Mouse (Mus musculus): ENCODE data around the gene Nxph4. TPM values are rescaled to one million over a fixed set of nuclear protein-coding genes. Genes with fewer than 3 reads are reported as not detected.
A peak's percentile ranks its signal among the peaks of the same experiment; 100 is the strongest.

The Nxph4 gene
- polyA plus RNA-seq, 1 experiment from 2014 or later: 60.0 TPM

- no peak overlapping the region for H3K4me2 ChIP-seq
- no peak overlapping the region for H3K4me3 ChIP-seq (replicated peaks)
- no peak overlapping the region for H3K9ac ChIP-seq
- H3K36me3 ChIP-seq (replicated peaks): peaks cover 44% of the 10 kb centered on the region
- H3K4me1 ChIP-seq: peaks cover 49% of the 10 kb centered on the region
- 0 out of 2 replicates have a peak overlapping the region, but pooled peaks have one; percentile 42 for H3K27ac ChIP-seq
- WGBS: 30% methylated on average over 7 of the region's 7 CpGs
- H3K9me3 ChIP-seq: no peaks in the 10 kb centered on the region
- H3K27me3 ChIP-seq: peaks cover 46% of the 10 kb centered on the region
- ATAC-seq (ENCODE audit: low FRiP score): peak; percentile 55
These were observed 3.7 kb upstream of the Nxph4 start for GRCm38 (mm10) chr10:127537854-127538583.

GRCm38 (mm10) chr10:127536586-127537314, 2.4 kb upstream of the Nxph4 start:
- Histone ChIP-seq H3K4me3 (replicated peaks) (0 out of 2 replicates have a peak overlapping the region, but pooled peaks have one; percentile 4), H3K27ac (peak overlapping the region; percentile 70; the same call in 1 of the 2 replicates), H3K4me1 (peaks cover 56% of the 10 kb centered on the region), H3K9me3 (no peaks in the 10 kb centered on the region), H3K9ac (0 out of 2 replicates have a peak overlapping the region, but pooled peaks have one; percentile 12), H3K36me3 (replicated peaks) (peaks cover 32% of the 10 kb centered on the region), H3K4me2 (no peak overlapping the region; the same call in 1 of the 2 replicates), H3K27me3 (peaks cover 58% of the 10 kb centered on the region)
- peak; percentile 58 for ATAC-seq (ENCODE audit: low FRiP score)
- 12% methylated on average over 8 of the region's 8 CpGs for WGBS

GRCm38 (mm10) chr10:127534929-127535384, 598 bp upstream of the Nxph4 start:
- Histone ChIP-seq H3K9ac (peak overlapping the region; percentile 54), H3K27ac (peak overlapping the region; percentile 70), H3K4me3 (replicated peaks) (peak overlapping the region; percentile 46), H3K4me1 (peaks cover 74% of the 10 kb centered on the region), H3K9me3 (no peaks in the 10 kb centered on the region), H3K36me3 (replicated peaks) (peaks cover 15% of the 10 kb centered on the region), H3K27me3 (peaks cover 76% of the 10 kb centered on the region), H3K4me2 (peak overlapping the region; percentile 66)
- WGBS: under 1% methylated on average over 29 of the region's 30 CpGs
- ATAC-seq (ENCODE audit: low FRiP score): no peak

- Histone ChIP-seq H3K4me2 (peak overlapping the region; percentile 66), H3K27ac (peak overlapping the region; percentile 70), H3K4me1 (peaks cover 96% of the 10 kb centered on the region), H3K36me3 (replicated peaks) (no peaks in the 10 kb centered on the region), H3K9me3 (no peaks in the 10 kb centered on the region), H3K27me3 (peaks cover 100% of the 10 kb centered on the region), H3K9ac (no peak overlapping the region), H3K4me3 (replicated peaks) (peak overlapping the region; percentile 46)
- 1% methylated on average over 4 of the region's 4 CpGs for WGBS
- ATAC-seq (ENCODE audit: low FRiP score): peak; percentile 15; the same call in 1 of the 2 replicates
These were observed 2.8 kb downstream of the Nxph4 start for GRCm38 (mm10) chr10:127531548-127531947.

- Histone ChIP-seq H3K4me1 (peaks cover 96% of the 10 kb centered on the region), H3K9me3 (no peaks in the 10 kb centered on the region), H3K27ac (peak overlapping the region; percentile 70), H3K4me2 (peak overlapping the region; percentile 66), H3K4me3 (replicated peaks) (peak overlapping the region; percentile 46), H3K27me3 (peaks cover 100% of the 10 kb centered on the region), H3K36me3 (replicated peaks) (no peaks in the 10 kb centered on the region), H3K9ac (peak overlapping the region; percentile 33; the same call in 1 of the 2 replicates)
- ATAC-seq (ENCODE audit: low FRiP score): peak; percentile 19; the same call in 1 of the 2 replicates
- under 1% methylated on average over 21 of the region's 25 CpGs for WGBS
These were observed 3.4 kb downstream of the Nxph4 start for GRCm38 (mm10) chr10:127530945-127531344.

- ATAC-seq (ENCODE audit: low FRiP score): peak; percentile 16; the same call in 1 of the 2 replicates
- Histone ChIP-seq H3K9me3 (no peaks in the 10 kb centered on the region), H3K4me1 (peaks cover 83% of the 10 kb centered on the region), H3K4me3 (replicated peaks) (peak overlapping the region; percentile 27; the same call in 1 of the 2 replicates), H3K4me2 (peak overlapping the region; percentile 66), H3K36me3 (replicated peaks) (no peaks in the 10 kb centered on the region), H3K27me3 (peaks cover 97% of the 10 kb centered on the region), H3K9ac (peak overlapping the region; percentile 30), H3K27ac (peak overlapping the region; percentile 76)
- WGBS: 3% methylated on average over 17 of the region's 17 CpGs
These were observed 6.9 kb downstream of the Nxph4 start for GRCm38 (mm10) chr10:127527481-127527880.

GRCm38 (mm10) chr10:127526681-127527080, 7.7 kb downstream of the Nxph4 start:
- H3K27me3 ChIP-seq: peaks cover 89% of the 10 kb centered on the region
- peak overlapping the region; percentile 27 for H3K4me3 ChIP-seq (replicated peaks)
- peaks cover 80% of the 10 kb centered on the region for H3K4me1 ChIP-seq
- no peaks in the 10 kb centered on the region for H3K9me3 ChIP-seq
- peak overlapping the region; percentile 33; the same call in 1 of the 2 replicates for H3K9ac ChIP-seq
- under 1% methylated on average over 26 of the region's 26 CpGs for WGBS
- peak overlapping the region; percentile 66 for H3K4me2 ChIP-seq
- H3K27ac ChIP-seq: peak overlapping the region; percentile 76
- no peaks in the 10 kb centered on the region for H3K36me3 ChIP-seq (replicated peaks)
- no peak for ATAC-seq (ENCODE audit: low FRiP score)

- Histone ChIP-seq H3K4me2 (peak overlapping the region; percentile 66), H3K4me1 (peaks cover 80% of the 10 kb centered on the region), H3K36me3 (replicated peaks) (no peaks in the 10 kb centered on the region), H3K4me3 (replicated peaks) (peak overlapping the region; percentile 27), H3K9me3 (no peaks in the 10 kb centered on the region), H3K9ac (0 out of 2 replicates have a peak overlapping the region, but pooled peaks have one; percentile 33), H3K27ac (peak overlapping the region; percentile 76), H3K27me3 (peaks cover 83% of the 10 kb centered on the region)
- WGBS: 2% methylated on average over 26 of the region's 26 CpGs
- ATAC-seq (ENCODE audit: low FRiP score): no peak
These were observed 8.3 kb downstream of the Nxph4 start for GRCm38 (mm10) chr10:127526048-127526447.

- peaks cover 12% of the 10 kb centered on the region for H3K36me3 ChIP-seq (replicated peaks)
- H3K27ac ChIP-seq: peak overlapping the region; percentile 68
- H3K4me2 ChIP-seq: peak overlapping the region; percentile 34
- peak; percentile 22 for ATAC-seq (ENCODE audit: low FRiP score)
- H3K27me3 ChIP-seq: peaks cover 70% of the 10 kb centered on the region
- 1% methylated on average over 23 of the region's 23 CpGs for WGBS
- peaks cover 75% of the 10 kb centered on the region for H3K4me1 ChIP-seq
- H3K9me3 ChIP-seq: no peaks in the 10 kb centered on the region
- H3K4me3 ChIP-seq (replicated peaks): no peak overlapping the region; the same call in 1 of the 2 replicates
- no peak overlapping the region for H3K9ac ChIP-seq
These were observed 9.6 kb downstream of the Nxph4 start for GRCm38 (mm10) chr10:127524646-127525255.

- WGBS: 0% methylated on average over 21 of the region's 21 CpGs
- H3K9me3 ChIP-seq: no peaks in the 10 kb centered on the region
- peak within 1 kb of the TSS; percentile 48 for H3K4me3 ChIP-seq (replicated peaks)
- peaks cover 59% of the 10 kb centered on the region for H3K27me3 ChIP-seq
- H3K27ac ChIP-seq: no peak within 1 kb of the TSS
- ATAC-seq (ENCODE audit: low FRiP score): peak; percentile 68
- peaks cover 36% of the 10 kb centered on the region for H3K36me3 ChIP-seq (replicated peaks)
- peaks cover 56% of the 10 kb centered on the region for H3K4me1 ChIP-seq
- peak within 1 kb of the TSS; percentile 82 for H3K4me2 ChIP-seq
- peak within 1 kb of the TSS; percentile 65 for H3K9ac ChIP-seq
These were observed 12.2 kb downstream of the Nxph4 start, which contains the start of gene Shmt2 for GRCm38 (mm10) chr10:127522088-127522581. TSS of gene Shmt2 (minus strand) at chr10:127522444.

GRCm38 (mm10) chr10:127521611-127522080, 12.7 kb downstream of the Nxph4 start:
- peak overlapping the region; percentile 65 for H3K9ac ChIP-seq
- 14% methylated on average over 12 of the region's 12 CpGs for WGBS
- peak overlapping the region; percentile 48 for H3K4me3 ChIP-seq (replicated peaks)
- peaks cover 58% of the 10 kb centered on the region for H3K27me3 ChIP-seq
- no peak overlapping the region for H3K27ac ChIP-seq
- peaks cover 36% of the 10 kb centered on the region for H3K36me3 ChIP-seq (replicated peaks)
- peak overlapping the region; percentile 82 for H3K4me2 ChIP-seq
- H3K4me1 ChIP-seq: peaks cover 56% of the 10 kb centered on the region
- ATAC-seq (ENCODE audit: low FRiP score): peak; percentile 6; the same call in 1 of the 2 replicates
- no peaks in the 10 kb centered on the region for H3K9me3 ChIP-seq
